Mouse (Mus musculus) heart, postnatal 0 days (tissue): ENCODE results near the gene Mfn2.
A peak's percentile ranks its signal among the peaks of the same experiment; 100 is the strongest.

Source experiments
- CTCF ChIP-seq: IDR thresholded peaks from 2 replicates; pipeline ENCODE4 v1.5.1; 2016; ENCODE audit warnings: antibody characterized with exemption, control low read depth, low read depth
- EP300 ChIP-seq: IDR thresholded peaks from 2 replicates; pipeline ENCODE4 v1.6.1; 2016; ENCODE audit warnings: antibody characterized with exemption, low read depth

- TF ChIP-seq CTCF (no peak), EP300 (0 out of 2 replicates have a peak, but pooled peaks have one; percentile 39)
Observed at GRCm38 (mm10) chr4:147938148-147939096, 33.9 kb upstream of the Mfn2 start.
